Mouse (Mus musculus) activated CD4-positive, CD25-positive, alpha-beta regulatory T cell (primary cell): Measurements from ENCODE around the gene Armcx3. TPM values are rescaled to one million over a fixed set of nuclear protein-coding genes. Genes with fewer than 3 reads are reported as not detected.

ENCODE experiments used
- polyA plus RNA-seq, 2 experiments: library from polyadenylated mRNA; unstranded; fragments of 100-300 nt; shearing (Covaris generic); gene quantifications; one replicate each; pipeline ENCODE4 v1.2.1; 2017

Gene Armcx3
- polyA plus RNA-seq = 10 to 100 TPM in 1 of 2 experiments, 1 to 10 TPM in 1; 9.1 to 13.0 TPM

GRCm38 (mm10) chrX:134756434-134757292 is at the start of gene Armcx3:
Armcx3 (plus strand) TSS chrX:134756595.

DNA sequence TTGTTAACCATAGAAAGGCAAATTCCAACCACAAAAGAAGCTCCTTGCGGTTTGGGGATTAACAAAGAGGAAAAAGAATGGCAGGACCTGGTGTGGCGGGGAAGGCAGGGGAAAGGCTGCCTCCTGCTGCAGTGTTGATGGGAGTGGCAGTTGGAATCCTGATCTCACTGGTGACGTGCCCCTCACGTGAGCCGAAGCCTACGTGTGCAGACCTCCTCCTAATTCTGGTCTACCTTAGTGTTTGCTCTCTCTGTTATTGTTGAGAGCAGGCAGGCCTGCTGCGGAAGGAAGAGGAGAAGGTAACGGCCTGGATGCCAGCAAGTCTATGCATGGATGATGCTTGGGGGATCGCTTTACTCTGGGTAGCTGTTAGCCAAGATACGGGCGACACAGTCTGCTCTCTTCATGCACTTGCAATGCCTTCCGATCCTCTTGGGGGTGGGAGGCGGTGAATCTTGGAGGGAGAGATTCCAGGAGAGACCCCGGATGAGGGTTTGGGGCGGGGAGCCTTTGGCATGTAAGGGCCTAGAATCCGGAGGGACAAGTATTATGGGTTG is 38.6 kb upstream of the Armcx3 start, which contains the start of gene Armcx1:
Gene Armcx1, plus strand, starts transcription at position 212 of the 557 bp plus-strand sequence.

GRCm38 (mm10) chrX:134750764-134751592 is 5.4 kb upstream of the Armcx3 start, which contains the start of gene Armcx6:
Armcx6 (minus strand) TSS chrX:134751417.

DNA sequence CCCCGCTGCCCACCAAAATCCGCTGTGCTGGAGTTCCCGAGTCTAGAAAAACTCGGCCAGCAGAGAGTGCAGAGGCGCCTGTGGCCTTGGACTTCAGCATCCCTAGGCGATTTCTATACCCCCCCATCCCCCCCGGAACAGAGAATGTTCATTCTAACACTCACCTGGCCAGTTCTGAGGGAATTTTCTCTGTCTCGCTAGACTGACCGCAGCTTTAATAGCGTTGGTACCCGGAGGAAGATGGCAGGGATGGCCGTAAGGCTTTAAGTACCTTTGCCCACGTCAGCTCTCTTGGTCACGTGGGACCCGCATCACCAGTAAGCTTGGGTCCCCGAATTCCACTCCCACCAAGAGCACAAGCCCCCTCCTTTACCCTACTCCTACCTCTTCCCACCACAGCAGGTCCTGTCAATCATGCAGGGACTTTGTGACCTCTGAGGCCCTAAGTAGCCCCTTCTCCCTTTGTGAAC is 52.4 kb downstream of the Armcx3 start, which contains the start of gene Armcx2:
Gene Armcx2, minus strand, starts transcription at position 467 of the 470 bp plus-strand sequence.

Other genes starting within 250 kb of the Armcx3 start
- gene Timm8a1, start 214.7 kb upstream of the Armcx3 start, polyA plus RNA-seq = 10 to 100 TPM; 29.0 to 54.2 TPM
- 1 to 10 TPM in 1 of 2 experiments, under 1 TPM in 1; 0.37 to 1.1 TPM for gene Btk, start 173.0 kb upstream of the Armcx3 start, polyA plus RNA-seq
- gene Rpl36a, start 170.9 kb upstream of the Armcx3 start, polyA plus RNA-seq = 100 to 1,000 TPM; 187 to 344 TPM
- 1 to 10 TPM; 4.5 to 5.2 TPM for gene Gla, start 155.5 kb upstream of the Armcx3 start, polyA plus RNA-seq
- 100 to 1,000 TPM; 104 to 106 TPM for gene Hnrnph2, start 155.4 kb upstream of the Armcx3 start, polyA plus RNA-seq
- under 1 TPM; 0.45 to 0.64 TPM for gene Armcx4, start 70.1 kb upstream of the Armcx3 start, polyA plus RNA-seq
- 1 to 10 TPM; 1.3 to 4.4 TPM for gene Armcx1, start 38.6 kb upstream of the Armcx3 start, polyA plus RNA-seq
- 1 to 10 TPM; 1.0 to 1.7 TPM for gene Armcx6, start 5.2 kb upstream of the Armcx3 start, polyA plus RNA-seq
- 1 to 10 TPM; 4.0 to 8.6 TPM for gene Armcx2, start 52.6 kb downstream of the Armcx3 start, polyA plus RNA-seq
- under 1 TPM in 1 of 2 experiments, not detected in 1; 0.14 TPM for gene Nxf2, start 208.2 kb downstream of the Armcx3 start, polyA plus RNA-seq